Mouse (Mus musculus): ENCODE results near the gene Phc1. TPM values are rescaled to one million over a fixed set of nuclear protein-coding genes. Genes with fewer than 3 reads are reported as not detected.

Gene Phc1
- 5.6 TPM for polyA plus RNA-seq (2014; fragmentation: Illumina TruSeq; extraction: RNeasy Lipid Tissue Mini Kit (QIAGEN cat#74804); ENCODE audit: low read depth, low replicate concordance)

GRCm38 (mm10) chr6:122340349-122341000 lies at the start of gene Phc1:
Gene Phc1 (minus strand): TSS chr6:122340561.

DNA sequence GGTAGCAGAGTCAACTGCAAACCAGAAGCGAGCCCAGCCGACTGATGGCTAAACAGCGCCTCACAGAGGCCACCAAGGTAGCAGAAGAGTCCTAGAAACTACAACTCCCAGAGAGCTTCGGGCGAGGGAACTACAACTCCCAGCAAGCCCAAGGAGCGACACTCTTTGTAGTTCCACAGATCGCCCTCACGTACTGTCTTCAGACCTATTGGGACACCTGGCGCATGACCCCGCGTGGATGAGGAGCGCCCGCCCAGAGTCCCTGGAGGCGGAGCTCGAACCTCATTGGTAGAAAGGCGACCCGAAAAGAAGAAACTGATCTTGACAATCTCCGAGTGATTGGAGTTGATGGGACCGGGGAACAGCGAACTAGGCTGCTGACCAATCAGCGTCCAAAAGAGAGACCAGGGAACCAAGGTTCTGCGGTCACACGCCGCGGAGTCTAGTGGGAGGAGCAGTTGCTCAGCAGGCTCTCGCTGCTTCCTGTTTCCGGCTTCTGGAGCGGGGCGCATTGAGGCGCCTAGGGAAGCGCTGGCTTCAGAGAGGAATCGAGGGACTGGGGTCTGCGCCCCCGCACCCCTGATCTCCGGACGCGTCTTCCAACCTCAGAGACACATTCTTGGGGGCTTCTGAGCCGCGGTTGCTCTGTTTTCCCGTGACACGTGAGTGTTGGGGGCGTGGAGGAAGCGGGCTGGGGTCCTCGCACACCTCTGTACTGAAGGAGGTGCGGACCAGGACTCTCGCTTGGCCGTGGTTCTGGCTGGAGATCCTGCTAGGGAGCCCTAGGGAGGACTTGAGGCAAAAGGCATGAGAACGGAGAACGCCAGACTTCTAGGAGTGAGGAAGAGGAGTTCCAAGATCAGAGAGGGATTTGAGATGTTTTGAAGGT lies 31.6 kb downstream of the Phc1 start, which contains the start of gene M6pr:
TSS of gene M6pr (plus strand) at position 216 of the 889 bp plus-strand sequence.

GRCm38 (mm10) chr6:122282782-122283181 lies 57.6 kb downstream of the Phc1 start, which contains the start of gene Klrg1:
Gene Klrg1 (minus strand): TSS chr6:122282882.

Other genes with a start within 250 kb of the Phc1 start
- not detected for gene Klrg1, start 57.7 kb downstream of the Phc1 start, polyA plus RNA-seq (2014; fragmentation: Illumina TruSeq; extraction: RNeasy Lipid Tissue Mini Kit (QIAGEN cat#74804); ENCODE audit: low read depth, low replicate concordance)
- gene M6pr, start 31.8 kb downstream of the Phc1 start, polyA plus RNA-seq (2014; fragmentation: Illumina TruSeq; extraction: RNeasy Lipid Tissue Mini Kit (QIAGEN cat#74804); ENCODE audit: low read depth, low replicate concordance) = 229 TPM
- 0.77 TPM for gene Rimklb, start 158.2 kb upstream of the Phc1 start, polyA plus RNA-seq (2014; fragmentation: Illumina TruSeq; extraction: RNeasy Lipid Tissue Mini Kit (QIAGEN cat#74804); ENCODE audit: low read depth, low replicate concordance)
- 3.4 TPM for gene Mfap5, start 165.3 kb upstream of the Phc1 start, polyA plus RNA-seq (2014; fragmentation: Illumina TruSeq; extraction: RNeasy Lipid Tissue Mini Kit (QIAGEN cat#74804); ENCODE audit: low read depth, low replicate concordance)
- gene Aicda, start 213.2 kb upstream of the Phc1 start, polyA plus RNA-seq (2014; fragmentation: Illumina TruSeq; extraction: RNeasy Lipid Tissue Mini Kit (QIAGEN cat#74804); ENCODE audit: low read depth, low replicate concordance) = not detected

Measured in kidney, adult 10 weeks (tissue).